Mouse (Mus musculus): ENCODE measurements around the gene Nalcn. TPM values are rescaled to one million over a fixed set of nuclear protein-coding genes. Genes with fewer than 3 reads are reported as not detected.

Gene Nalcn
- total RNA-seq, 2 experiments from 2014 or later, result 7.6 to 8.8 TPM

- no peak for DNase-seq (ENCODE audit: low spot score in 2 of 2)
These were observed 394.2 kb downstream of the Nalcn start for GRCm38 (mm10) chr14:123232630-123233206.

Other genes starting within 250 kb of the Nalcn start
- gene Itgbl1, start 32.8 kb upstream of the Nalcn start, total RNA-seq (2021), result 1 to 10 TPM; 1.8 to 1.9 TPM